Mouse (Mus musculus) midbrain, embryonic 13.5 days (tissue): Measurements from ENCODE around the gene Sag. TPM values are rescaled to one million over a fixed set of nuclear protein-coding genes. Genes with fewer than 3 reads are reported as not detected.

Experiments
- ATAC-seq: fragments of 200-750 bp; cut with Nextera tagmentation; 2 replicates; pipeline ENCODE4 v1.8.0; 2017; ENCODE audit warnings: mild to moderate bottlenecking, moderate TSS enrichment, moderate library complexity
- H3K27ac ChIP-seq: fragments of 300-500 bp; sonication (generic); 2 replicates; pipeline ENCODE4 v1.5.1; 2015; ENCODE audit warnings: inconsistent platforms, mild to moderate bottlenecking, moderate library complexity
- H3K27me3 ChIP-seq: fragments of 300-500 bp; sonication (generic); 2 replicates; pipeline ENCODE4 v1.6.1; 2015; ENCODE audit warnings: mild to moderate bottlenecking, inconsistent platforms
- H3K36me3 ChIP-seq: fragments of 300-500 bp; sonication (generic); 2 replicates; pipeline ENCODE4 v1.6.1; 2015; ENCODE audit warnings: mild to moderate bottlenecking, inconsistent platforms
- H3K4me1 ChIP-seq: fragments of 300-500 bp; sonication (generic); replicated peaks from 2 replicates; pipeline ENCODE4 v1.6.1; 2015; ENCODE audit warnings: inconsistent platforms
- H3K4me2 ChIP-seq: fragments of 300-500 bp; sonication (generic); replicated peaks from 2 replicates; pipeline ENCODE4 v1.6.1; 2015; ENCODE audit warnings: moderate library complexity, mild to moderate bottlenecking, inconsistent platforms
- H3K4me3 ChIP-seq: fragments of 300-500 bp; sonication (generic); replicated peaks from 2 replicates; pipeline ENCODE4 v1.5.1; 2015; ENCODE audit warnings: mild to moderate bottlenecking, inconsistent platforms
- H3K9ac ChIP-seq: fragments of 300-500 bp; sonication (generic); replicated peaks from 2 replicates; pipeline ENCODE4 v1.6.1; 2015; ENCODE audit warnings: mild to moderate bottlenecking, inconsistent platforms
- H3K9me3 ChIP-seq: fragments of 300-500 bp; sonication (generic); 2 replicates; pipeline ENCODE4 v1.6.1; 2016; ENCODE audit warnings: mild to moderate bottlenecking, inconsistent platforms
- whole genome bisulfite sequencing: fragments of 180-500 bp; shearing (Covaris S2); methylation state at CpG from one replicate; pipeline ENCODE4 v1.1.7; 2015; 5-methylcytosine and 5-hydroxymethylcytosine counted together
- polyA plus RNA-seq: library from polyadenylated mRNA; unstranded; fragments of >200 nt; fragmentation: Nextera tagmentation; extraction: Ambion mirVana; gene quantifications from 2 replicates; pipeline ENCODE4 v1.2.1, GENCODE M21; 2015

Gene Sag
- polyA plus RNA-seq, 1 experiment from 2014 or later = 3.2 TPM

- Histone ChIP-seq H3K4me2 (no peak overlapping the region), H3K27ac (no peak overlapping the region), H3K36me3 (no peaks in the 10 kb centered on the region), H3K9me3 (no peaks in the 10 kb centered on the region), H3K27me3 (no peaks in the 10 kb centered on the region), H3K4me1 (peaks cover 26% of the 10 kb centered on the region), H3K4me3 (no peak overlapping the region), H3K9ac (no peak overlapping the region)
- 95% methylated on average over 2 of the region's 2 CpGs for WGBS
- no peak for ATAC-seq
Measured at GRCm38 (mm10) chr1:87858529-87858928, 55.0 kb downstream of the Sag start.

- Histone ChIP-seq H3K36me3 (no peaks in the 10 kb centered on the region), H3K27ac (no peak overlapping the region), H3K9ac (no peak overlapping the region), H3K27me3 (no peaks in the 10 kb centered on the region), H3K4me3 (no peak overlapping the region), H3K9me3 (no peaks in the 10 kb centered on the region), H3K4me2 (no peak overlapping the region), H3K4me1 (peaks cover 10% of the 10 kb centered on the region)
- WGBS = 79% methylated on average over 3 of the region's 3 CpGs
- ATAC-seq = no peak
Measured at GRCm38 (mm10) chr1:87863602-87864001, 60.1 kb downstream of the Sag start.

DNA sequence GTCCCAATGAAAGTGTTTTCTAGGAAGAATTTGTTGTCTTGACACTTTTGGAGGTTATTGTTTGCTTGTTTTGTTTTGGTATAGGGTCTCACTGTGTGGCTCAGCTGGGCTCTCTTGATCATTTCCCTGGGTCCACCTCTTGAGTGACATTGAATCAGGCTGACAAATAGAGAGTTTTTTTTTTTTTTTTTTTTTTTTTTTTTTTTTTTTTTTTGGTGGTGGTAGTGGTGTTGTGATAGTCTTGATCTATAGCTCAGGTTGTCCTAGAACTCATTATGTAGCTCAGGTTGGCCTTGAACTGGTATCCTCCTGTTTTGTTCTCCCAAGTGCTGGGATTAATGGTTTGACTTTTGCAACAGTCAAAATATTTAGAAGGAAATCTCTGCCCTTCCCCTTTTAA lies 61.4 kb downstream of the Sag start:
- peaks cover 10% of the 10 kb centered on the region for H3K4me1 ChIP-seq
- no peak for ATAC-seq
- no peaks in the 10 kb centered on the region for H3K27me3 ChIP-seq
- no peak overlapping the region for H3K4me3 ChIP-seq
- H3K9ac ChIP-seq = no peak overlapping the region
- H3K4me2 ChIP-seq = no peak overlapping the region
- no peak overlapping the region for H3K27ac ChIP-seq
- no peaks in the 10 kb centered on the region for H3K9me3 ChIP-seq
- no peaks in the 10 kb centered on the region for H3K36me3 ChIP-seq

- no peaks in the 10 kb centered on the region for H3K9me3 ChIP-seq
- H3K4me2 ChIP-seq = no peak overlapping the region
- WGBS = 95% methylated on average over 1 of the region's 1 CpGs
- H3K27ac ChIP-seq = no peak overlapping the region
- H3K36me3 ChIP-seq = no peaks in the 10 kb centered on the region
- no peaks in the 10 kb centered on the region for H3K27me3 ChIP-seq
- ATAC-seq = no peak
- no peak overlapping the region for H3K9ac ChIP-seq
- no peak overlapping the region for H3K4me3 ChIP-seq
- H3K4me1 ChIP-seq = peaks cover 10% of the 10 kb centered on the region
Measured at GRCm38 (mm10) chr1:87866672-87867071, 63.2 kb downstream of the Sag start.

DNA sequence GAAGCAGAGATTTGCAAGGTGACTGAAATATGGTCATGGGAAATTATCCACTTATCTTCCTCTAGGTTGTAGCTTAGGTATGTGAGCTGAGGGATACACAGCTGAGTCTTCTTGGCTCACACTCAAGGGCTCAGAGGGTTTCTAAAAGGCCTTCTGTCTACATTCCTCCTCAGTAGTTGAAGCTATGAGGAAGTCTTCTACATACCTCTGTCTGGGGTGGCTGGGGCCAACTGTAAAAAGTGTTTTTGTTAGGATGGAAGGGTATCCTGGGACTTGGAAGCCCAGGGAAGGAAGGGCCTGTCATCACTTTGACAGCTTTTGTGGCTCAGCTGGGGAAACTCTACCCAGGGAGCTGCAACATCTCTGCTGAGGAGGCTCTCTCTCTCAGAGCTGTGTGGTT lies 68.1 kb downstream of the Sag start:
- no peaks in the 10 kb centered on the region for H3K36me3 ChIP-seq
- H3K27me3 ChIP-seq = no peaks in the 10 kb centered on the region
- H3K4me2 ChIP-seq = no peak overlapping the region
- no peak overlapping the region for H3K9ac ChIP-seq
- no peak for ATAC-seq
- no peaks in the 10 kb centered on the region for H3K9me3 ChIP-seq
- 0 out of 2 replicates have a peak, but pooled peaks cover 4% of the 10 kb centered on the region for H3K4me1 ChIP-seq
- H3K4me3 ChIP-seq = no peak overlapping the region
- H3K27ac ChIP-seq = no peak overlapping the region

- Histone ChIP-seq H3K9me3 (no peaks in the 10 kb centered on the region), H3K4me1 (peaks cover 14% of the 10 kb centered on the region), H3K36me3 (no peaks in the 10 kb centered on the region), H3K9ac (no peak overlapping the region), H3K4me3 (no peak overlapping the region), H3K4me2 (no peak overlapping the region), H3K27me3 (no peaks in the 10 kb centered on the region), H3K27ac (no peak overlapping the region)
- no peak for ATAC-seq
Measured at GRCm38 (mm10) chr1:87873081-87873480, 69.6 kb downstream of the Sag start.

DNA sequence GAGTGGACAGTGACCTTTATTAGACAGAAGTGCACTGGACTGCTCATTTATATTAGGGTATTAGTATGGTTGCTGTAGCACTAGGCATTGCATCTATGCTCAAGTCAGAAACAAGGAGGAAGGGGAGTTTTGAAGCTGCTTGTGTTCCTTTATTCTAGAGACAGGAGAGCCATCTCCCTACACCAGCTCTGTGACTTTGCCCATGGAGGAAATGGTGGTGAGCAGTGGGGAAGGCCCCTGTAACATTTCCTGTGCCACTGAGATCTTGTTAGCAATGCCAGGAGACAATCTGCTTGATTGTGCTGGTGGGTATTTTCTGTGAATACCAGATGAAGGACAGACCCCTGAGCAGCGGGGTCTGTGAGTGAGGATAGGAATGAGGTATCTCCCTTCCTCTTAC lies 72.6 kb downstream of the Sag start:
- Histone ChIP-seq H3K9ac (no peak overlapping the region), H3K4me3 (no peak overlapping the region), H3K4me1 (peaks cover 25% of the 10 kb centered on the region), H3K27me3 (no peaks in the 10 kb centered on the region), H3K36me3 (peaks cover under 1% of the 10 kb centered on the region; the same call in 1 of the 2 replicates), H3K27ac (no peak overlapping the region), H3K9me3 (no peaks in the 10 kb centered on the region), H3K4me2 (no peak overlapping the region)
- ATAC-seq = no peak
- 86% methylated on average over 1 of the region's 1 CpGs for WGBS

DNA sequence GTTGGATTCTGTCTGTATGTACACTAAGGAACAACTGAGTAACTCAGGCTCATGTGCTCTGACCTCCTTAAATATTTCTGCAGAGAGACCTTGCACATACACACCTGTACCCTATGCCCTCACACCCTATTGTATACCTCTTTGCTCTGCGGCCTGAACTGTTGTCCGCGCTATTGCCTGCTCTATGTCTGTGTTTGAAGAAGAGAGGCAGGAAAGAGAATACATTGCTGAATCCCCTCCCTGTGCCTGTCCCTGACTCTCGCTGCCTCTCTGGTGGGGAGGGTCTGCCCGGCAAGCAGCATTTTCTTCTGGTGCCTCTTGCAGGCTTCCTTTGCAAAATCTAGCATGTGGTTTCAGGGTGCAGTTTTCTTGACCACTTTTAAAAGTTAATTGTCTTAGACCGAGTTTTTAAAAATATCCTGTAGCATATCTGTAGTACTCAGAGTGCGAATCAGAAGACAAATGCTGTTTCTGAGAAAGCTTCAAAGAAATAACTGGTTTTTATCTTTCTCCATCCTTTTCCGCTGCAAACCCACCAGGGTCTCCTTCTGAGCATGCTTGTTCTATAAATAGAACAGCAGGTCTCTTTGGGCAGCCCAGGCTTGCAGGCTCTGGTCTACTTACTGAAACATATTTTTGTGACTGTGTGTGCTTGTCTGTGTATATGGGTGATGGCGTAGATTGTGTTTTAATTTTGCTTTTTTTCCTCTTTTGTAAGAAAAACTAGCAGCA lies 74.2 kb downstream of the Sag start:
- no peak for ATAC-seq
- Histone ChIP-seq H3K9ac (no peak overlapping the region), H3K4me1 (peaks cover 25% of the 10 kb centered on the region), H3K4me3 (no peak overlapping the region), H3K9me3 (no peaks in the 10 kb centered on the region), H3K27me3 (no peaks in the 10 kb centered on the region), H3K4me2 (no peak overlapping the region), H3K36me3 (peaks cover 10% of the 10 kb centered on the region), H3K27ac (no peak overlapping the region)
- 81% methylated on average over 9 of the region's 9 CpGs for WGBS

GRCm38 (mm10) chr1:87879034-87879433 lies 75.6 kb downstream of the Sag start:
- no peak for ATAC-seq
- peaks cover 16% of the 10 kb centered on the region for H3K36me3 ChIP-seq
- H3K4me2 ChIP-seq = no peak overlapping the region
- 90% methylated on average over 3 of the region's 3 CpGs for WGBS
- H3K4me1 ChIP-seq = peaks cover 25% of the 10 kb centered on the region
- no peak overlapping the region for H3K4me3 ChIP-seq
- H3K27ac ChIP-seq = no peak overlapping the region
- H3K27me3 ChIP-seq = no peaks in the 10 kb centered on the region
- H3K9me3 ChIP-seq = no peaks in the 10 kb centered on the region
- no peak overlapping the region for H3K9ac ChIP-seq

- H3K9ac ChIP-seq = no peak overlapping the region
- no peaks in the 10 kb centered on the region for H3K27me3 ChIP-seq
- peaks cover 21% of the 10 kb centered on the region for H3K36me3 ChIP-seq
- no peaks in the 10 kb centered on the region for H3K9me3 ChIP-seq
- no peak for ATAC-seq
- H3K27ac ChIP-seq = no peak overlapping the region
- H3K4me3 ChIP-seq = no peak overlapping the region
- 73% methylated on average over 3 of the region's 3 CpGs for WGBS
- H3K4me1 ChIP-seq = peaks cover 21% of the 10 kb centered on the region
- H3K4me2 ChIP-seq = no peak overlapping the region
Measured at GRCm38 (mm10) chr1:87879494-87880325, 76.2 kb downstream of the Sag start.

GRCm38 (mm10) chr1:87880326-87880627 lies 76.8 kb downstream of the Sag start:
- no peaks in the 10 kb centered on the region for H3K9me3 ChIP-seq
- peaks cover 21% of the 10 kb centered on the region for H3K4me1 ChIP-seq
- no peak overlapping the region for H3K4me2 ChIP-seq
- H3K9ac ChIP-seq = no peak overlapping the region
- WGBS = 91% methylated on average over 6 of the region's 6 CpGs
- H3K27me3 ChIP-seq = no peaks in the 10 kb centered on the region
- ATAC-seq = no peak
- no peak overlapping the region for H3K4me3 ChIP-seq
- H3K36me3 ChIP-seq = peaks cover 25% of the 10 kb centered on the region
- H3K27ac ChIP-seq = no peak overlapping the region

GRCm38 (mm10) chr1:87880856-87881255 lies 77.4 kb downstream of the Sag start:
- Histone ChIP-seq H3K36me3 (peaks cover 29% of the 10 kb centered on the region), H3K4me3 (no peak overlapping the region), H3K27ac (no peak overlapping the region), H3K4me1 (peaks cover 21% of the 10 kb centered on the region), H3K4me2 (no peak overlapping the region), H3K9me3 (no peaks in the 10 kb centered on the region), H3K27me3 (no peaks in the 10 kb centered on the region), H3K9ac (no peak overlapping the region)
- no peak for ATAC-seq
- WGBS = 85% methylated on average over 2 of the region's 2 CpGs
